Mouse (Mus musculus): ENCODE data around the gene Vwa5b1. TPM values are rescaled to one million over a fixed set of nuclear protein-coding genes. Genes with fewer than 3 reads are reported as not detected.

Gene Vwa5b1
- polyA plus RNA-seq, 1 experiment from 2014 or later, result 0.09 TPM

GRCm38 (mm10) chr4:138525684-138526083, 110.0 kb downstream of the Vwa5b1 start:
- 91% methylated on average over 4 of the region's 4 CpGs for WGBS
- Histone ChIP-seq H3K27me3 (ENCODE audit: control insufficient read depth, insufficient read depth, low read depth, low read length) (no peaks in the 10 kb centered on the region), H3K4me3 (ENCODE audit: low read length) (no peak overlapping the region), H3K36me3 (ENCODE audit: control insufficient read depth, insufficient read depth, low read length) (no peaks in the 10 kb centered on the region), H3K9ac (ENCODE audit: low read length) (no peak overlapping the region), H3K4me2 (ENCODE audit: low read depth, low read length) (no peak overlapping the region), H3K27ac (ENCODE audit: low read length) (no peak overlapping the region), H3K4me1 (replicated peaks; ENCODE audit: control insufficient read depth, insufficient read depth, low read length) (no peaks in the 10 kb centered on the region), H3K9me3 (ENCODE audit: control insufficient read depth, low read length) (no peaks in the 10 kb centered on the region)
- ATAC-seq (ENCODE audit: low read depth), result no peak

GRCm38 (mm10) chr4:138524769-138525168, 110.9 kb downstream of the Vwa5b1 start:
- no peak overlapping the region for H3K4me3 ChIP-seq (ENCODE audit: low read length)
- no peaks in the 10 kb centered on the region for H3K9me3 ChIP-seq (ENCODE audit: control insufficient read depth, low read length)
- WGBS, result 76% methylated on average over 9 of the region's 9 CpGs
- no peak for ATAC-seq (ENCODE audit: low read depth)
- no peaks in the 10 kb centered on the region for H3K27me3 ChIP-seq (ENCODE audit: control insufficient read depth, insufficient read depth, low read depth, low read length)
- no peaks in the 10 kb centered on the region for H3K36me3 ChIP-seq (ENCODE audit: control insufficient read depth, insufficient read depth, low read length)
- H3K4me1 ChIP-seq (replicated peaks; ENCODE audit: control insufficient read depth, insufficient read depth, low read length), result no peaks in the 10 kb centered on the region
- H3K4me2 ChIP-seq (ENCODE audit: low read depth, low read length), result no peak overlapping the region
- H3K27ac ChIP-seq (ENCODE audit: low read length), result no peak overlapping the region
- H3K9ac ChIP-seq (ENCODE audit: low read length), result no peak overlapping the region

GRCm38 (mm10) chr4:138523775-138524174, 111.9 kb downstream of the Vwa5b1 start:
- H3K9me3 ChIP-seq (ENCODE audit: control insufficient read depth, low read length), result no peaks in the 10 kb centered on the region
- no peak overlapping the region for H3K9ac ChIP-seq (ENCODE audit: low read length)
- no peaks in the 10 kb centered on the region for H3K4me1 ChIP-seq (replicated peaks; ENCODE audit: control insufficient read depth, insufficient read depth, low read length)
- no peak overlapping the region for H3K4me2 ChIP-seq (ENCODE audit: low read depth, low read length)
- H3K27me3 ChIP-seq (ENCODE audit: control insufficient read depth, insufficient read depth, low read depth, low read length), result no peaks in the 10 kb centered on the region
- no peak overlapping the region for H3K4me3 ChIP-seq (ENCODE audit: low read length)
- no peak for ATAC-seq (ENCODE audit: low read depth)
- no peaks in the 10 kb centered on the region for H3K36me3 ChIP-seq (ENCODE audit: control insufficient read depth, insufficient read depth, low read length)
- 23% methylated on average over 7 of the region's 7 CpGs for WGBS
- no peak overlapping the region for H3K27ac ChIP-seq (ENCODE audit: low read length)

- no peaks in the 10 kb centered on the region for H3K27me3 ChIP-seq (ENCODE audit: control insufficient read depth, insufficient read depth, low read depth, low read length)
- H3K4me3 ChIP-seq (ENCODE audit: low read length), result no peak overlapping the region
- H3K36me3 ChIP-seq (ENCODE audit: control insufficient read depth, insufficient read depth, low read length), result no peaks in the 10 kb centered on the region
- no peak overlapping the region for H3K9ac ChIP-seq (ENCODE audit: low read length)
- H3K9me3 ChIP-seq (ENCODE audit: control insufficient read depth, low read length), result no peaks in the 10 kb centered on the region
- ATAC-seq (ENCODE audit: low read depth), result no peak
- no peak overlapping the region for H3K27ac ChIP-seq (ENCODE audit: low read length)
- H3K4me2 ChIP-seq (ENCODE audit: low read depth, low read length), result no peak overlapping the region
- no peaks in the 10 kb centered on the region for H3K4me1 ChIP-seq (replicated peaks; ENCODE audit: control insufficient read depth, insufficient read depth, low read length)
- WGBS, result 14% methylated on average over 7 of the region's 7 CpGs
Observed at GRCm38 (mm10) chr4:138522296-138522695, 113.4 kb downstream of the Vwa5b1 start.

GRCm38 (mm10) chr4:138517153-138517789, 118.4 kb downstream of the Vwa5b1 start:
- Histone ChIP-seq H3K27me3 (ENCODE audit: control insufficient read depth, insufficient read depth, low read depth, low read length) (no peaks in the 10 kb centered on the region), H3K9ac (ENCODE audit: low read length) (no peak overlapping the region), H3K27ac (ENCODE audit: low read length) (no peak overlapping the region), H3K4me2 (ENCODE audit: low read depth, low read length) (no peak overlapping the region), H3K9me3 (ENCODE audit: control insufficient read depth, low read length) (no peaks in the 10 kb centered on the region), H3K4me3 (ENCODE audit: low read length) (no peak overlapping the region), H3K36me3 (ENCODE audit: control insufficient read depth, insufficient read depth, low read length) (no peaks in the 10 kb centered on the region), H3K4me1 (replicated peaks; ENCODE audit: control insufficient read depth, insufficient read depth, low read length) (no peaks in the 10 kb centered on the region)
- WGBS, result 38% methylated on average over 9 of the region's 9 CpGs
- ATAC-seq (ENCODE audit: low read depth), result no peak

GRCm38 (mm10) chr4:138516448-138516847, 119.2 kb downstream of the Vwa5b1 start:
- Histone ChIP-seq H3K36me3 (ENCODE audit: control insufficient read depth, insufficient read depth, low read length) (no peaks in the 10 kb centered on the region), H3K27me3 (ENCODE audit: control insufficient read depth, insufficient read depth, low read depth, low read length) (no peaks in the 10 kb centered on the region; the same call in 1 of the 2 replicates), H3K27ac (ENCODE audit: low read length) (no peak overlapping the region), H3K9ac (ENCODE audit: low read length) (no peak overlapping the region), H3K4me1 (replicated peaks; ENCODE audit: control insufficient read depth, insufficient read depth, low read length) (no peaks in the 10 kb centered on the region), H3K9me3 (ENCODE audit: control insufficient read depth, low read length) (no peaks in the 10 kb centered on the region), H3K4me2 (ENCODE audit: low read depth, low read length) (no peak overlapping the region), H3K4me3 (ENCODE audit: low read length) (no peak overlapping the region)
- 30% methylated on average over 3 of the region's 3 CpGs for WGBS
- no peak for ATAC-seq (ENCODE audit: low read depth)

Other genes starting within 250 kb of the Vwa5b1 start
- 0.09 TPM in 1 of 2 replicates, not detected in the other for gene Fam43b, start 239.4 kb downstream of the Vwa5b1 start, polyA plus RNA-seq (2015; fragmentation: Nextera tagmentation; extraction: Ambion mirVana)
- gene Mul1, start 201.2 kb downstream of the Vwa5b1 start, polyA plus RNA-seq (2015; fragmentation: Nextera tagmentation; extraction: Ambion mirVana), result 16.8 and 18.2 TPM in 2 replicates
- gene Camk2n1, start 181.6 kb downstream of the Vwa5b1 start, polyA plus RNA-seq (2015; fragmentation: Nextera tagmentation; extraction: Ambion mirVana), result 2.5 and 2.9 TPM in 2 replicates
- 0.30 and 0.41 TPM in 2 replicates for gene Pla2g2c, start 88.9 kb upstream of the Vwa5b1 start, polyA plus RNA-seq (2015; fragmentation: Nextera tagmentation; extraction: Ambion mirVana)
- 6.6 and 8.3 TPM in 2 replicates for gene Ubxn10, start 101.3 kb upstream of the Vwa5b1 start, polyA plus RNA-seq (2015; fragmentation: Nextera tagmentation; extraction: Ambion mirVana)
- gene Pla2g2f, start 121.7 kb upstream of the Vwa5b1 start, polyA plus RNA-seq (2015; fragmentation: Nextera tagmentation; extraction: Ambion mirVana), result not detected in 2 replicates
- not detected in 2 replicates for gene Pla2g2d, start 139.9 kb upstream of the Vwa5b1 start, polyA plus RNA-seq (2015; fragmentation: Nextera tagmentation; extraction: Ambion mirVana)
- 0.58 and 0.60 TPM in 2 replicates for gene Pla2g5, start 227.6 kb upstream of the Vwa5b1 start, polyA plus RNA-seq (2015; fragmentation: Nextera tagmentation; extraction: Ambion mirVana)
- not detected in 2 replicates for gene Gm13030, start 238.1 kb upstream of the Vwa5b1 start, polyA plus RNA-seq (2015; fragmentation: Nextera tagmentation; extraction: Ambion mirVana)
- gene Pla2g2e, start 242.1 kb upstream of the Vwa5b1 start, polyA plus RNA-seq (2015; fragmentation: Nextera tagmentation; extraction: Ambion mirVana), result not detected in 2 replicates